Mouse (Mus musculus) regulatory T cell (primary cell): ENCODE results near the gene Rasgrp3.
"Not testable (repeated sequence)": the region's sequence is repeated elsewhere in the genome, so short reads cannot be mapped to it uniquely, and the experiment has no call there.

Experiments used
- in situ Hi-C: fragments of 300-600 bp; cut with MboI, MseI; formaldehyde crosslinking; loops from one replicate; pipeline ENCODE4 v1.15.1; 2025; ENCODE audit warnings: high pct_unique_total_duplicates

Gene Rasgrp3

DNA sequence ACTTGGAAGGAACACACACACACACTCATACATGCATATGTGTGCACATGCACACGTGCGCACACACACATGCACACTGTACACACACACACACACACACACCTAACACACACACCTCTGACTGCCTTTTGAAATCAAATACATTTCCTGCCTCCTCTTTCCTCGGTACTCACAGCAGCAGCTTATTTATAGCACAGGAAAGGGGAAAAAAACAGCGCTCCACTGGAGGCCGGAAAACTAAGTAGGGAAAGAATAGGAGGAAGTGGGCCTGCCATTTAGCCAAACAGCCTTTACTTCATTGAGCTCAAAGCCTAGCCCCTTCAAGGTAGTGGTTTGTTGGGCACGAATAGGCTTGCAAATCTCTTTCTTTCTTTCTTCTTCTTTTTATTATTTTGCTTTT lies at the start of gene Rasgrp3:
Rasgrp3 (plus strand) TSS at position 298 of the 400 bp plus-strand sequence.
- in situ Hi-C loops, result no loop called here

GRCm38 (mm10) chr17:75388402-75388801 lies 47.3 kb upstream of the Rasgrp3 start:
- in situ Hi-C loops, result no loop called here

- in situ Hi-C loops, result no loop called here
Measured at GRCm38 (mm10) chr17:75390142-75390541, 45.6 kb upstream of the Rasgrp3 start.

GRCm38 (mm10) chr17:75391429-75392192 lies 44.1 kb upstream of the Rasgrp3 start:
- in situ Hi-C loops, result no loop called here

- in situ Hi-C loops, result no loop called here
Measured at GRCm38 (mm10) chr17:75406405-75406804, 29.3 kb upstream of the Rasgrp3 start.

GRCm38 (mm10) chr17:75416861-75417260 lies 18.8 kb upstream of the Rasgrp3 start:
- in situ Hi-C loops, result no loop called here

GRCm38 (mm10) chr17:75434152-75434551 lies 1.5 kb upstream of the Rasgrp3 start:
- in situ Hi-C loops, result no loop called here

GRCm38 (mm10) chr17:75434871-75435270 lies 825 bp upstream of the Rasgrp3 start:
- in situ Hi-C loops, result no loop called here

DNA sequence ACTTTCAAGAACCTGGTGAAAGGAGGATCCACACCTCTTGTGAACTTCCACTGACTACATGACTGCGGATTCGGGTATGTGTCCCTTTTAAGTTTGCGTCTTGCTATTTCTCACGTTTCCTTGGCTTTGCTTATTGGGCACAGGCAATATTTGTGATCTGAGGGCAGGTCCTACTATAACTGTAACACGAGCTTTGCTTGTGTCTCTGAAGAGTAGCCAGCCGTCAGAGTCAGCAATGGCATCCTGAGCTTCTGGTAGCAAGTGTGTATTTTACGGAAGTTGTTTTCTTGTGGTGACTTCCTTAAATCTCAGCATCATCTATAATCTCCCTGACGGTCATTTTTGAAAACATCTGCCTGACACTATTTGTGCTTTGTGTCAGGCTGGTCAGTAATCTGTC lies 399 bp downstream of the Rasgrp3 start:
- in situ Hi-C loops, result no loop called here

GRCm38 (mm10) chr17:75436819-75437218 lies 1.1 kb downstream of the Rasgrp3 start:
- in situ Hi-C loops, result no loop called here

DNA sequence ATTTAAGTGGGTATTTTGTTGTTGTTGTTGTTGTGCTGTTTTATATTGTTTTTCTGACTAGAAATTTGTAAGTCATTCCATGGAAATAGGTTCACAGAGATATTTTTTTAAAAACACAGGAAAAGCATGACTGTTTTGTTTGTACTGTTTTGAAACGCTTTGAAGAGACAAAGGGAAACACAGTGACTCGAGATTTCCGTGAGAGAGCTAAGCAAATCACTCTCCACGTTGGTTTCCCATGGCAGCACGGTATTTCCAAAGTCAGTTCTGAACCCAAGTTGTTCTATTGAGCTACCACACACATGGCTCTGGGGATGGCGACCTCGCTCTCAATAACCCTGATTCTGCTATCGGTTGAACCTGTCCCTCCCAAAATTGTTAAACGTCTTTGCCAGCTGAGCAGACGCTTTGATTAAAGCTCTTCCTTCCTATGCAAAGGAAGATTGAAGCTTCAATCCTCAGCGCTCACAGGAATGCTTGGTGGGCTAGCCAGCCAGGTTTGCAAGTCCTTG lies 1.6 kb downstream of the Rasgrp3 start:
- in situ Hi-C loops, result no loop called here

GRCm38 (mm10) chr17:75438162-75438561 lies 2.5 kb downstream of the Rasgrp3 start:
- in situ Hi-C loops, result no loop called here

DNA sequence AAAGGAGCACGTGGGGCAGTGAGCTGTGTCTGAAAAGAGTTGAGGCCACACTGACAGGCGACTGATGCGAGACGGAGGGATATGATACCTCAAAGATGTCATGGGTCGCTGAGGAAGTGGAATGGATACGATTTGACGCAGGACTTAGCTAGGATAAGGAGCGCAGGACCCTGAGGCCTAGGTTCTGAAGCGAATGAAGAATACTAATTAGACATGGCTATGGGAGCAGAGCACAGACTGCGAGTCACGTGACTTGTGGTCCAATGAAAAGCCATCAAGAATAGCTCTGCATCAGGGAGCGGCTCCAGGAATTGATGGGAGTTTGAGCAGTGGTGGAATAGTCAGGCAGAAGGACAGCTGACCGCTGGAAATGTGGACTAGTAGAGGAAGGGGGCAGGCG lies 3.4 kb downstream of the Rasgrp3 start:
- in situ Hi-C loops, result no loop called here

- in situ Hi-C loops, result no loop called here
Measured at GRCm38 (mm10) chr17:75440619-75441018, 4.9 kb downstream of the Rasgrp3 start.

DNA sequence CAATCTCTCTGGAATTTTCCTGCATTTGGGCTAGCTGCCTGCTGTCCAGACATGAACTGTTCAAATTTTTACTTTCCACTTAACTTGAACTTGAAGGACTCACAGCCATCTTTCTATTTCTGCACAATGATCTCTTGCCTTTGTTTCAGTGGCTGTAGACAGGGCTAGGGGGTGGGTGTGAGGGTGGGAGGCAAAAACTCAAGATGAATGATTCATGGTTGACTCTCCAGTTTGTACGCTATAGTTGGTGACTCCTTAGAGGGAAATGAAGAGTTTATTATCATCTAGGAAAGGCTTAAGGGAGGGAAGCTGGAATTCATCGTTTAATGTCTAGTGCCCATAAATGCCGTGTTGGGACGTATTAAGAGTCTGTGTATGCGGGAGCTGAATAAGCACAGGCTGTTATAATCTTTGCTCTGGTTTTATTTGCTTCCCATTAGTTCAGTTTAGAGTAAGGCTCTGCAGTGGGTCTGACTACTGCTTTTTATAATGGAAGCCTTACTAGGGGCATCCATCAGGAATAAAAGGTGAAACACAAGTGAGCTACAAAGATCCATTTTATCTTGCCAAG lies 5.6 kb downstream of the Rasgrp3 start:
- in situ Hi-C loops, result no loop called here

GRCm38 (mm10) chr17:75442352-75442751 lies 6.7 kb downstream of the Rasgrp3 start:
- in situ Hi-C loops, result no loop called here

- in situ Hi-C loops, result no loop called here
Measured at GRCm38 (mm10) chr17:75443064-75443621, 7.4 kb downstream of the Rasgrp3 start.

- in situ Hi-C loops, result no loop called here
Measured at GRCm38 (mm10) chr17:75448257-75448656, 12.6 kb downstream of the Rasgrp3 start.

- in situ Hi-C loops, result no loop called here
Measured at GRCm38 (mm10) chr17:75449022-75449421, 13.3 kb downstream of the Rasgrp3 start.

DNA sequence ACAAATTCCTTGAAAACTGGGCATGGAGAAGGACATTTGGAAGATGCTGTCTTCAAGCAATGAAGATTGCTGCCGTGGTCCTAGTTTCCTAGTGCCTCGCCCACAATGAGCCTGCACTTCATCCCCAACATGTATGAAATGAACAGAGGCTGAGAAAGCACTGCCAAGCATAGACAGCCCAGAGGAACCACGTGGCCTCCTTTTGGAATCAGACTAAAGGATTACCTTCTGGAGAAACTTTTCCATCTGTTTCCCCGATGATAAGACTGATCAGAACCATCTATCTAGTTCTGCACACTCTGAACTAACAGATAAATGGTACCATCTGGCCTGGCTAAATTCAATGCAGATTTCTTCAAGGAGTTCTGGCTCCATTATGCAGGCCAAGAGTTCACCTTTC lies 16.6 kb downstream of the Rasgrp3 start:
- in situ Hi-C loops, result no loop called here

DNA sequence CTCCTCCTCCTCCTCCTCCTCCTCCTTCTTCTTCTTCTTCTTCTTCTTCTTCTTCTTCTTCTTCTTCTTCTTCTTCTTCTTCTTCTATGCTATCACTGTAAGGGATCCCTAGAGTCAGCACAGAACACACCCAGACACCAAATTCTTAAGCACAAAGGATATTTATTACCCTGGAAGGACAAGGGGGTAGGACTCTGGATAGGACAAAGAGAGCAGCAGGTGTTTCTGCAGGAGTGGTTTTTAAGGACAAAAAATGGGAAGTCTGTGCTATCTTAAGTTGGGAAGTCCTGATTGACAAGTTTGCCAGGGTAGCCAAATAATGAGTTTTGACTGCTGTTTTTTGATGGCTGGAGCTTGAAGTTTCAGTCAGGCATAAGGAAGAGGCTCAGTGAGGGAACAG lies 17.9 kb downstream of the Rasgrp3 start:
- in situ Hi-C loops, result no loop called here

DNA sequence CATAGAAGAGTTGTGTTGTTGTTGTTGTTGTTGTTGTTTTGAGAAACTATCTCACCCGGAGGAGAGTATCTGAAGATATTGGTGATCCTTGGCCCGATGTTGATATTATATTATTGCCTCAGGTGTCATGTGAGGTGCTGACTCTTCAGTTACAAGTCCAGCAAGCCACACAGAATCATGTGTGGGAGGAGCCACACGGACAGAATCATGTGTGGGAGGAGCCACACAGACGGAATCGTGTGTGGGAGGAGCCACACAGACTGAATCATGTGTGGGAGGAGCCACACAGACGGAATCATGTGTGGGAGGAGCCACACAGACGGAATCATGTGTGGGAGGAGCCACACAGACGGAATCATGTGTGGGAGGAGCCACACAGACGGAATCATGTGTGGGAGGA lies 20.4 kb downstream of the Rasgrp3 start:
- in situ Hi-C loops, result not testable (repeated sequence)

GRCm38 (mm10) chr17:75460621-75461020 lies 24.9 kb downstream of the Rasgrp3 start:
- in situ Hi-C loops, result no loop called here
